Mouse (Mus musculus) regulatory T cell (primary cell): Measurements from ENCODE around the gene Sap30l.

Source experiments
- in situ Hi-C: fragments of 300-600 bp; cut with MboI, MseI; formaldehyde crosslinking; loops from one replicate; pipeline ENCODE4 v1.15.1; 2025; ENCODE audit warnings: high pct_unique_total_duplicates

Sap30l gene

DNA sequence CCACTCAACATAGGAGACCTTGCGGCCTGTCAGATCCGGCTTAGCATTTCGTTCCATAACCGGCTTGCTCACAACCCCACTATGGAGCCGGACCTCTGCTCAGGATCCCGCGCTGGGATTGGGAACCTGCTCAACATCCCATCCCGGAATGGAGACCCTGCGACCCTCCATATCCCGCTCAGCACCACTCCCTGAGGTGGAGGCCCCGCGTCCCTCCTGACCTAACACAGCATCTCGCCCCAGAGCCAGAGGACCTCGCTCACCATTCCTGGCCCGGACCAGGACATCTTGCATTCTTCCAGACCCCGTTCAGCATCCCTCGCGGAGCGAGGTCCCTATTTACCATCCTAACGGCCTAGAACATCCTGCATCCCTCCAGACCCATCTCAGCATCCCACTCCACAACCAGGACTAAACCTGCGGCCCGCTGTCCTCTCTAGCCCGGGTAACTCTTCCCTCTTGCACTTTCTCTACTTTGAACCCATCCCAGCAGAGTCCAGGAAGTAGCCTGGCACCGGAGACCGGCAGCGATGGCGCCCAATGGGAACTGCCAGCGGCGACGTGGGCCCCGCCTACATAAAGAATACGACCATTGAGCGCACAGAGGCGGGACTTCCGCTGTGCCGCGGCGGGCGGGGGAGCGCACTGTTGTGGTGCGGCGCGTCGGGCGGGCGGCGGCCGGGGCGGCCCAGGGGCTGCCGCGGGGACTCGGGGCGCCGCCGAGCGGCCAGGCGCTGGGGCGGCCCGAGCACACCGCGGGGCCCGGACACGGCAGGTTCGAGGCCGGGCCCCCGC lies at the start of gene Sap30l:
Gene Sap30l, plus strand, starts transcription at position 667 of the 795 bp plus-strand sequence.
- in situ Hi-C loops: loop anchor here (10.0 to 25.0 kb wide), 2 partner anchors 261 to 1414 kb away; no protein-coding TSS in a partner anchor

GRCm38 (mm10) chr11:57753538-57754203 lies 47.8 kb upstream of the Sap30l start:
- in situ Hi-C loops: loop anchor here (25.0 kb wide), 1 partner anchor 1641 kb away; no protein-coding TSS in a partner anchor

DNA sequence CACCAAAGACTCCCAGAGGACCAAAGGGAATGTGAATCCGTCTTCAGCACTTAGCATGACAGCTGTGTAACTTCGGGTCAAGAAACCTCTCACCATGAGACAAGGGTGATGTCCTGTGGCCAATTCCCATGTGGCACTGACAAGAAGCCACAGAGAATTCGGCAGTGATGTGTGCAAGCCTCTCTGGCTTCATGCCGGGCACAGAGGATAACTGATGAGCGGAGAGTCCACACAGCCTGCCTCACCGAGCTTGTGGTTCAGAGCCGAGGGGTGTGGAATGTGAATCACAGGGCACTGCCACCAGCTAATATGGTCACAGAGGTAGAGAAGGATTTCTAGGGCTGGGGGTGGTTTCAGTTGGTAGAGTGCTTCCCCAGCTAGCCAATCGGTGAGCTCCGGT lies 42.8 kb upstream of the Sap30l start:
- in situ Hi-C loops: loop anchor here (25.0 kb wide), 1 partner anchor 1646 kb away; no protein-coding TSS in a partner anchor

GRCm38 (mm10) chr11:57760509-57761058 lies 40.9 kb upstream of the Sap30l start:
- in situ Hi-C loops: loop anchor here (25.0 kb wide), 1 partner anchor 1648 kb away; no protein-coding TSS in a partner anchor

DNA sequence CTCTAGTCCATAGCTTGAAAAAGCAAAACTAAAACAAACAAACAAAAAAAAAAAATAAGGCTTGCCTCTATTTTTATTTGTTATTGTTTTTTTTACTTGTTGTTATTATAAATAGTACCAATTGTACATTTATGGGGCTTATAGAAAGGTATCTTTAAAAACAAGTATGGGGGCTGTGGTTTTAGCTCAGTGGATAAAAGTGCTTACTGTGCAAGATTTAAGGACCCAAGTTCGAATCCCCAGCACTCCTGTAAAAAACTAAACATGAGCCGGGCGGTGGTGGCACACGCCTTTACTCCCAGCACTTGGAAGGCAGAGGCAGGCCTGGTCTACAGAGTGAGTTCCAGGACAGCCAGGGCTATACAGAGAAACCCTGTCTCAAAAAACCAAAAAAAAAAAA lies 40.1 kb upstream of the Sap30l start:
- in situ Hi-C loops: loop anchor here (25.0 kb wide), 1 partner anchor 1649 kb away; no protein-coding TSS in a partner anchor

- in situ Hi-C loops: loop anchor here (25.0 kb wide), 1 partner anchor 1652 kb away; no protein-coding TSS in a partner anchor
Measured at GRCm38 (mm10) chr11:57764124-57764523, 37.3 kb upstream of the Sap30l start.

DNA sequence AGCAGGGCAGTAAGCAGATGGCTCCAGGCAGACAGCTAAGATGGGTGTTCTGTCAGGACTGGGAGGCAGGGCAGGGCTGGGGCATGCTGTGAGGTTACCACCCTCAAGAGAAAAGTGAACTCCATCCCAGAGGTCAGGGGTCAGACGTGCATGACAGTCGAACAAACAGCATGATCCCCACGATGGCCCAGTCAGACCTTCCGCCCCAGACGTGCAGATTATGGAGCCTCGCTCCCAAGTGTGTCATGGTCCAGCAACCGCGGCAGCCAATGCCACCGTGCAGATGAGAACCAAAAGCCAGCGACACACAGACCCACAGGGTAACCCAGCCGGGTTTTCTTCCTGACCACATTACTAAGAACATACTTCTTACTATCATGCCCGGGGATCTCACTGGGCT lies 34.8 kb upstream of the Sap30l start:
- in situ Hi-C loops: loop anchor here (5.0 to 25.0 kb wide), 2 partner anchors 219 to 1654 kb away; no protein-coding TSS in a partner anchor

GRCm38 (mm10) chr11:57767171-57767570 lies 34.3 kb upstream of the Sap30l start:
- in situ Hi-C loops: loop anchor here (5.0 to 25.0 kb wide), 2 partner anchors 220 to 1655 kb away; no protein-coding TSS in a partner anchor

DNA sequence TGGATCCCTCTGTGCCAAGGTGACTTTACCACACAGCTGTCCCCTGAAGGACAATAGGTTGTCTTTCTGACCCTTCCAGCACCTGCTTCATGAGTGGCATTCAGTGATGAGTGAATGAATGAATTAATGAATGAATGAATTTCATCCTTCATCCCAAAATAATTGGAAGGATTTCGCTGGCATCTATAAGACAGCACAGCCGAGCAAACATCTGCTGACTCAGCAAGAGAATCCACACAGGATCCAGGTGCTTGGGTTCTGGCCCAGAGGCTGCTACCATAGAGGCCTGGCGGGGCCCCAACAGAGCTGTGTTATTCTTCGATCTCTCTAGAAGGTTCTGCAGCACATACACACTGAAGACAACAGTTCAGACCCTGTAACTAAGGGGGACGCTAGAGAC lies 30.7 kb upstream of the Sap30l start:
- in situ Hi-C loops: loop anchor here (25.0 kb wide), 1 partner anchor 1658 kb away; no protein-coding TSS in a partner anchor

- in situ Hi-C loops: loop anchor here (25.0 kb wide), 1 partner anchor 1659 kb away; no protein-coding TSS in a partner anchor
Measured at GRCm38 (mm10) chr11:57771676-57772075, 29.8 kb upstream of the Sap30l start.

DNA sequence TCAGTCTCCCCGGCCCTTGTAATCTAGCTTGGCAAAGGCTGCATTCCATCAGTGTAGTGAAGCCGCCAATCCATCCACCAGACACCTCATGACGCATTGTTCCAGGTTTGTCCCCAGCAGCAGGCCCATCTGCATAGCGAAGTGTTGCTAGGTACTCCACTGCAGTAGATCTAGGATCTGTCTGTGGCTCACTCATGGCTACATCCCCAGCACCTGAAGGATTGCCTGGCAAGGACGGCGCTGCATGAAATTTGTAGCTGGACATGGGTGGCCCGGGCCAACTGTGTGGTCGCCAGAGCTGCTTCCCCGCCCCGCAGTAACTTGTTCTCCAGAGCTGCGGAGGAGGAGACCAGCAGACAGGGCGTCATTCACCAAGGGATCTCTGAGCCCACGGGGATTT lies 28.0 kb upstream of the Sap30l start:
- in situ Hi-C loops: loop anchor here (25.0 kb wide), 1 partner anchor 1661 kb away; no protein-coding TSS in a partner anchor

GRCm38 (mm10) chr11:57773936-57774335 lies 27.5 kb upstream of the Sap30l start:
- in situ Hi-C loops: loop anchor here (25.0 kb wide), 1 partner anchor 1662 kb away; no protein-coding TSS in a partner anchor

- in situ Hi-C loops: no loop called here
Measured at GRCm38 (mm10) chr11:57775868-57776267, 25.6 kb upstream of the Sap30l start.

DNA sequence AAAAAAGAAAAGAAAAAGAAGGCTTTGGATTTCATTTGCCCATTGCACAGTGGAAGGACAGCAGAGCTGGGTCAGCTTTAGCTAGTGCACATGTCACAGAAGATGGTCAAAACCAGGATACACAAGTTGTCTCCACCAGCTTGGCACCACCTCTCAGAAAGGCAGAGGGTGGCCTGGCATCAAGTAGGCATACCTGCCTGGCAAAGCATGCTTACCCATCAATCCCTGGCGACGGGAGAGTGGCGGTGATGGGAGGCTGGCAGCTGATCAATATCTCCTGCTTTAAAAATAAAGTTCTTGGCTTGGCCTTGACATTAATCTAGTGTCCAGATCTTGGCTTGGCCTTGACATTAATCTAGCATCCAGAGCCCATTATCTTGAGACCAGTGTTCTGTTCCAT lies 24.9 kb upstream of the Sap30l start:
- in situ Hi-C loops: no loop called here

DNA sequence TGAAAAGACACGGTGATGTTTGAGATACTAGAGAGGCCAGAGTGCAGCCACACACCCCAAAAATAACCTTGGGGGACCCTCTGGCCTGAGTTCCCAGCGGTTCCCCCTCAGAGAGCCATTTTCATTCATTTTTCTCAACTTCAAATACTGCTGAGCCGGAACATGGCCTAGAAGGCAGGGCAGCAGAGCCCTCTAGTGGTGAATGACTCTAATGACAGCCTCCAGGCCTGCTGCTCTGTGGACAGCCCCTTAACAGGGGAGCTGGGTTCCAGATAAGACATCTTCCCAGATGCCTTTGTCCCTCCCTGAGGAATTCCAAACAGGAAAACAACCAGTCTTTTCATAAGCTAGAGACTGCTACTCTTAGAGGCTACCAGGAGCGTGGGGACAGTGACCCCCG lies 23.1 kb upstream of the Sap30l start:
- in situ Hi-C loops: no loop called here

GRCm38 (mm10) chr11:57779824-57780223 lies 21.6 kb upstream of the Sap30l start:
- in situ Hi-C loops: no loop called here

- in situ Hi-C loops: no loop called here
Measured at GRCm38 (mm10) chr11:57786616-57787418, 14.6 kb upstream of the Sap30l start.

DNA sequence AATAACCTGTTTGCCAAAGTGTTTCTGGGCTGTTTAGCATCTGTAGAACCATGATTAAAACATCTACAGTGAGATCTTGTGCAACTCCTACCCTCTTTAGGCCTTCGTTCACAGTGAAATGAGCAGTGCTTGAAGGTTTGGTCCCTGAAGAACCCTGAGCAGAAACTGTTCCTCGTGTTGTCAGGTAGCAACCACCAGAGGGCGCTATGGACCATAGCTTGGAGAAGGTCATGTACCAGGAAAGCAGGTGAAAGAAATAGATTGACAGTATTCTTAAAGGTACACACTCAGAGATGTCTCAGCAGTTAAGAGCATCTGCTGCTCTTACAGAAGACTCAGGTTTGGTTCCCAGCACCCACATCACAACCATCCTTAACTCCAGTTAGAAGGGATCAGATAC lies 13.5 kb upstream of the Sap30l start:
- in situ Hi-C loops: no loop called here

GRCm38 (mm10) chr11:57790866-57791535 lies 10.4 kb upstream of the Sap30l start:
- in situ Hi-C loops: no loop called here

- in situ Hi-C loops: no loop called here
Measured at GRCm38 (mm10) chr11:57795086-57795485, 6.4 kb upstream of the Sap30l start.
